Mouse (Mus musculus): ENCODE results near the gene Filip1.

Gene Filip1

GRCm38 (mm10) chr9:79807178-79807577 is 205.5 kb downstream of the Filip1 start:
- TF ChIP-seq GATA4 (IDR thresholded peaks at IDR 0.05; ENCODE audit: insufficient replicate concordance, low read length): no peak

- no peak for TF ChIP-seq GATA4 (IDR thresholded peaks at IDR 0.05; ENCODE audit: insufficient replicate concordance, low read length)
These were observed 206.2 kb downstream of the Filip1 start for GRCm38 (mm10) chr9:79806317-79807075.

GRCm38 (mm10) chr9:79805426-79805825 is 207.2 kb downstream of the Filip1 start:
- no peak for TF ChIP-seq GATA4 (IDR thresholded peaks at IDR 0.05; ENCODE audit: insufficient replicate concordance, low read length)

- TF ChIP-seq GATA4 (IDR thresholded peaks at IDR 0.05; ENCODE audit: insufficient replicate concordance, low read length): no peak
These were observed 216.1 kb downstream of the Filip1 start for GRCm38 (mm10) chr9:79796461-79797135.

GRCm38 (mm10) chr9:79795076-79795475 is 217.6 kb downstream of the Filip1 start:
- TF ChIP-seq GATA4 (IDR thresholded peaks at IDR 0.05; ENCODE audit: insufficient replicate concordance, low read length): no peak

- TF ChIP-seq GATA4 (IDR thresholded peaks at IDR 0.05; ENCODE audit: insufficient replicate concordance, low read length): peak; percentile 62; the same call in 1 of the 2 replicates
These were observed 219.5 kb downstream of the Filip1 start, which contains the start of gene Tmem30a for GRCm38 (mm10) chr9:79792841-79793835. Tmem30a (minus strand) TSS chr9:79793507.

- TF ChIP-seq GATA4 (IDR thresholded peaks at IDR 0.05; ENCODE audit: insufficient replicate concordance, low read length): no peak
These were observed 226.9 kb downstream of the Filip1 start for GRCm38 (mm10) chr9:79785794-79786085.

- no peak for TF ChIP-seq GATA4 (IDR thresholded peaks at IDR 0.05; ENCODE audit: insufficient replicate concordance, low read length)
These were observed 227.5 kb downstream of the Filip1 start for GRCm38 (mm10) chr9:79784934-79785793.

GRCm38 (mm10) chr9:79784439-79784838 is 228.2 kb downstream of the Filip1 start:
- no peak for TF ChIP-seq GATA4 (IDR thresholded peaks at IDR 0.05; ENCODE audit: insufficient replicate concordance, low read length)

GRCm38 (mm10) chr9:79779354-79779753 is 233.3 kb downstream of the Filip1 start:
- TF ChIP-seq GATA4 (IDR thresholded peaks at IDR 0.05; ENCODE audit: insufficient replicate concordance, low read length): no peak

GRCm38 (mm10) chr9:79766991-79767545 is 245.6 kb downstream of the Filip1 start:
- no peak; the same call in 1 of the 2 replicates for TF ChIP-seq GATA4 (IDR thresholded peaks at IDR 0.05; ENCODE audit: insufficient replicate concordance, low read length)

- TF ChIP-seq GATA4 (IDR thresholded peaks at IDR 0.05; ENCODE audit: insufficient replicate concordance, low read length): no peak
These were observed 247.3 kb downstream of the Filip1 start for GRCm38 (mm10) chr9:79765329-79765728.
